Mouse (Mus musculus): ENCODE results near the gene Nebl.

Gene Nebl

GRCm38 (mm10) chr2:17623931-17624330 lies 107.3 kb downstream of the Nebl start:
- DNase-seq (ENCODE audit: low spot score) = peak; percentile 51

DNA sequence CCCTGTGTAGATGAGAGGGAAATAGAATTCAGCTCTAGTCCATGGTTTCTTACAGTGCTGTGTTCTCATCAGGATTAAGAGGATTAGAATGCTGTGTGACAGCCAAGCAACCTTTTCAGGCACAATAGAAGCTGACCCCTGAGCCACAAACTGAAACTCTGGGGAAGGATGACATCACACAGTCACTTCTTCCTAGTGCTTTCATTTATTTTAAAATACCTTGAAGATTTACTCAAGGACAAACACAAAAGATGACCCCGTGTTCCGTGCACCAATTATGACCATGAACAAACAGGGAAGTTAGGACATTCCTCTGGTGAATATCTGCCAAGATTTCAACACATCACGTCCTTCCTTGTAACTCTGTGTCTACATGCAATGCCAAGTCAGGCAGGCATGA lies 121.0 kb downstream of the Nebl start:
- peak; percentile 37 for DNase-seq (ENCODE audit: low spot score)

- no peak for DNase-seq (ENCODE audit: low spot score)
Observed at GRCm38 (mm10) chr2:17603573-17603972, 127.7 kb downstream of the Nebl start.

DNA sequence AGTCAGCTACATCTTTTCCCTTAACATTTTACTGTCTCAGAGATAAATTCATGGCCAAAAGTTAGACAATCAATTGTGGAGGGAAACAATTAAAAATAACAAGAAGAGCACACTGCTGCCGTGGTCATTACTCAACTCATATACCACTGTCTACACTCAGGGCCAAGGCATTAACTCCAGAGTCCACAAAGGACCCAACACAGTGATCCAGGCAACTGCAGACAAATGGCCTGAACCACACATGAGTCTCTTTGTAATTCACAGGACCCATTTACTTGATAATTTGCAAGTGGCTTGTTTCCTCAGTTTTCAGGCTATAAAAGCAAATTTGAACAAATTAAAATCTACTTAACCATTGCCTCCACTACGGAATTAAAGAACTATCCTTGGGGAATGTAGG lies 130.6 kb downstream of the Nebl start:
- no peak for DNase-seq (ENCODE audit: low spot score)

GRCm38 (mm10) chr2:17599860-17600259 lies 131.4 kb downstream of the Nebl start:
- DNase-seq (ENCODE audit: low spot score) = no peak

GRCm38 (mm10) chr2:17597932-17598331 lies 133.3 kb downstream of the Nebl start:
- no peak for DNase-seq (ENCODE audit: low spot score)

DNA sequence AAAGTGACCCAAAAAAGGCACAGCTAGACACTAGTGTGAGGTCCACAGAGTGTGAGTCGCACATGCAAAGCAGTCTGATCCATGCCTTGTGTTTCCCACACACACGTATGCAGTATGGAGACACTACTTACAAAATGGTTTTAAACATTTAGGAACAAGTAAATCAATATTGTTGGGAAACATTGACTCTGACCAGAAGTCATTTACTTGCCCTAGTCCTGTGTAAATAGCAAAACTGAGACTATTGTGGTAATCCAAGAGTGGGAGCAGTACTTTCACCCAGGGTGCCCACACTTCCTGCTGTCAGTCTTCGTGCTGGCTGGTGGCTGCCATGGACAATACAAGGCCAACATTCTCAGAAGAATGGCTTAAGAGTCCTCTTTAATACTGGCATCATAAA lies 141.6 kb downstream of the Nebl start:
- DNase-seq (ENCODE audit: low spot score) = no peak

- DNase-seq (ENCODE audit: low spot score) = no peak
Observed at GRCm38 (mm10) chr2:17585329-17585992, 145.8 kb downstream of the Nebl start.

DNA sequence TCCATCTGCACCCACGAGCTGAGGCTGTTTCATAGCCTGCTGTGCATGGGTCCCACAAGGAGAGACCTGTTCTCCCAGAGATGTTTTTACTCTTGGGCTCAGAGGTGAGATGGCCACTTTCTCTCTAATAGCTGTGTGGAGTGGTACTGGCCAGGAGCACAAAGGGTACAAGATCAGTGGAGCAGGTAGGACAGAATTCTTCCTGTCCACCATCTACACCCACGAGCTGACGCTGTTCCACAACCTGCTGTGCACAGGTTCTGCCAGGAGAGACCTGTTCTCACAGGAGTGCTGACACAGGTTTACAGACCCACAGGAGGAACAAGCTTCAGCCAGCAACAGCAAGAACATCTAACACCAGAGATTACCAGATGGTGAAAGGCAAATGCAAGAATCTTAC lies 155.6 kb downstream of the Nebl start:
- DNase-seq (ENCODE audit: low spot score) = no peak

DNA sequence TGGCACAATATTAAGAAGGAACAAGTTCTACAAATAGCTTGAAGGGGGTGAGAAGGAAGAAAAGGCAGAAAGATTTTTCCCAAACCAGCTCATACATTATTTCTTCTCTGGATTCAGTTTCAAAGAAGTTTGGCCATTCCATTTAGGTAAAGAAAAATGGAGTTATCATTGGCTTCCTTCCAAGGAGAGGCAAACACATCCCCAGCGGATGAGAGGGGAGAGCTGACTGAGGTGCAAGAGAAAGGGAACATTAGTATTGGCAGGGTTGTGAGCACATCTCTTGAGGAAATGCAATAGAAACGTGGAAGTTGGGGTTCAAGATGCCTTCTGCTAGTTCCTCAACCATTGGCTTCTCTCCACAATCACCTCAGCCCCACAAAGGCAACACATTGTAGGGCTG lies 159.5 kb downstream of the Nebl start:
- DNase-seq (ENCODE audit: low spot score) = no peak

- DNase-seq (ENCODE audit: low spot score) = no peak
Observed at GRCm38 (mm10) chr2:17558889-17559742, 172.1 kb downstream of the Nebl start.

DNA sequence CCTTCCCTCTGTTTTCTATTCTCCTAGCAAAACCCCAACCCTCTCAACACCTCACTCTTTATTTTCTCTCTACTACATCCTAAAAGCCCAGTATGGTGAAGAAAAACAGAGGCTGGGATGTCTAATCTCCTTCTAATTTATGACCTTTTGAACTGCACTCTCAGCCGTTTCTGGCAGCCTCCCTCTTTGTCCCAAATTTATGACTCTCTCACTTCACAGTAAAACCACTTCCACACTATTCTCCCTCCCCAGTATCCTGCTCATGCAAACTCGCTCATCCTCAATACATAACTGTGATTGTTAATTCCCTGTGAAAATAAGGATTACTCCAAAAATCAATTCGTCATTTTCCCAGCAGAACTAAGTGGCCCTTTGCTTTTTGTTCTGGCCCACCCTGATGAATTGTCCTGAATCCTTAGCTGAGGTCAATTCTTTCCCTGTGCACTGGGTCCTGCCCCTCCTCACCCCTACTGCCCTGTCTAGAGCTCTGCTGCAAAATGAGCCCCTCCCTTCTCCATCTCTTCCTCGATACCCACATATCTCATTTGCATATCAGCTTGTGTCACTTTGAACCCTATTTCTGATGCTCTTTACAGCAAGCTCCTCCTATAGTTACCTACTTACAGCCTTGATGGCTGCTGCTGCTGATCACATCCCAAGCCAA lies 181.2 kb downstream of the Nebl start:
- DNase-seq (ENCODE audit: low spot score) = no peak

DNA sequence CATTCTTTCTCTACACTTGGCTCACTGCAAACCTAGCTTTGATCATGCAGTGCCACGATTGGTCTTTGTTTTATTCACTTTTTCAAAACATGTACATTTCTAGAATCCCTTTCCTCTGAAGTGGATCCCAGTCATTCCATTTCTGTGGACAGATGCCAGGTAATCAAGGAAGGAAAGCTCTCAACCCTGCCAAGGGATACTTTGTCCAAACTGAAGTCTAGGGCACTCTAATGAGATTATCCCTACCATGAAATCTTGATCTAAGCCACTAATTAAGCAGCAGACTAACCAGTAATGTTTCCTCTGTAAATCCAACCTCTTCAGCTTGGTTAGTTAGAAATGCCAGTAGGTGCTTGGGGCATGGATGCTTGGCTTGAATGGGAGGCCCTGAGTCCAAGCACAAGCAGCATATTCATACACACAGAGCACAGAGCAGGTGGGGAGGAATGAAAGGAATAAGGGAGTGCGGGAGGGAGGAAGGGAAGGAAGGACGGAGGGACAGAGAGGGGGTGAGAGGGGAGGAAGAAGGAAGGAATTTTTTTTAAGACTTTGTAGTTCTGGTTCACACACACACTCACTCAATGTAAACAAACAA lies 184.8 kb downstream of the Nebl start:
- peak; percentile 28 for DNase-seq (ENCODE audit: low spot score)

GRCm38 (mm10) chr2:17539737-17540136 lies 191.5 kb downstream of the Nebl start:
- DNase-seq (ENCODE audit: low spot score) = peak; percentile 34

DNA sequence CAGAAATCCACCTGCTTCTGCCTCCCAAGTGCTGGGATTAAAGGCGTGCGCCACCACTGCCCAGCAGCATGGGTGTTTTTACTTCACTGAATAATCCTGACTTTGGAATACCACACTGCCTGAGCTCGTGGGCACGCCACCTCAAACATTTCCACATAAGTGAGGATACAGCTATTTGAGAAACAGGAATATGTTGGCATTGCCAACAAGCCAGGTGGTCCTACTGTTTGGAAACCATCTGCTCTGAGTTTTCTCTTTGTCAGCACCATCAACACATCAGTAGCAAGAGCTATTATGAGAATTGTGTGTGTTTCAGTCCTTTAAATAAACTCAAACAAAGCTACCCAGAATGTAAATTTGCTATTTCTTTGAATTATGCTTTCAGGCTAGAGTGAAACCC lies 192.8 kb downstream of the Nebl start:
- DNase-seq (ENCODE audit: low spot score) = no peak

DNA sequence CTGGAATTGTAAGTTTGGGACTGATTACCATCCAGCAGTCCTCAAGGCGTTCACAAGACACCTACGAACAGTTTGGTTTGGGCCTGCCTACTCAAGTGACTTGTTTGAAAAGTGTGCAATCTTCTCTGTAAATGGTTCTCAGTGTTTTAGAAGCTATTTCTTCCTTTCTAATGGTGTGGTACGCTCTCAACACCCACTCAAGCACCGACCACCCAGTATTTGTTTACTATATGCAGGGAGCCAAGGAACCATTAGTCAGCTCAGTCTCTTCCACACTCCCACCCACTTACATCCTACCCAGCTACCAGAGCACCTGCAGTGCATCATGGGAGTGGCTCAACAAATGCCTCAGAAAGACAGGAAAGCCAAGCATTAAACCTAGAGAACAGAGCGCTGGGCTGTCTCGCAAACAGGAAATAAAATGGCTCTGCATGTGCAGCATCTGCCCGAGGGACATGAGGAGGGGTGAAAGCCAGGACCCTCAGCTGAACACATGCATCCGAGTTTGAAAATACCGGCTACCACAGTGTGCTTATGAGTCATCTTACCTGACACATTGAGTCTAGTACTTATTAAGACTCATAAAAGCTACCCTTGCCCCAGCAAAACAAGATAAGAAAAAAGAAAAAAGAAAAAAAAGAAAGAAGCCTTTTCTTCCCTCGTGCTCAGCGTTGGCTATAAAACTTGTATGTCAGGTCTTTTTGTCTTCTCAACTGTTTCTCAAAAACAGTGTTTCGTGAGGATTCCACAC lies 199.7 kb downstream of the Nebl start:
- no peak for DNase-seq (ENCODE audit: low spot score)

GRCm38 (mm10) chr2:17525739-17526526 lies 205.3 kb downstream of the Nebl start:
- DNase-seq (ENCODE audit: low spot score) = no peak

- no peak for DNase-seq (ENCODE audit: low spot score)
Observed at GRCm38 (mm10) chr2:17525211-17525610, 206.1 kb downstream of the Nebl start.

DNA sequence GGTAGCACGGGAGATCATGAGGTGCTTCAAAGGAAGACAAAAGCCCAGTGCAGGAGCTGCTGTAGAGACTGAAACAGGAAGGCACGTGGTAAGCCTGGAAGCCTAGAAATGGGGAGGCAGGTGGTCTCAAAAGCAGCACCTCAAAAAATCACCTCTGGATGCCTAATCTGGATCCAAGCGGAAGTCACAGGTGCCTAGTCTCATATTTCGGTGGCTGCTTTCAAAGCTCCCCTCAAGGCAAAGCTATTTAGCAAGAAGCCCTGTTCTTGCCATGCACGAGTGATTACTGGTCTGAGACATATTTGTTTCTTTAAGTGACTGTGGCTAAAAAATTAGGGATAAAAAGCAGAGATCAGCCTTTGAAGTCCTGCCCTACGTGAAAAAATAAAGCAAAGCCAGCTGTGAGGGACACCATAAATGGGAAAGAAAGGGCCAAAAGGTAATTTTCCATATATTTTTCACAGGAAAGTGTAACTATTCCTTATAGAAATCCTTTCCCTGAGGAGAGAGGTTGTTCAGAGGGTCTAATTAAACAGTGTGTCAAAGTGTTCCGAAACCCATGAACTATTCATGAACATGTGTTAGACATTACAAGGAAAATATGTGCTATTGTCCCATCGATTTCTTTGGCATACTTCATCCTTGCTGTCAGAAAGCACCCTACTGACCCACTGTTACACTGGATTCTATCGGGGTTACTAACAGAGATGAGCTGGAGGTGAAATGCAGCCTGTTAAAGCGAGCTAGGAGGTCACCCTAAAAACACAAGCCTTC lies 206.9 kb downstream of the Nebl start:
- no peak for DNase-seq (ENCODE audit: low spot score)

GRCm38 (mm10) chr2:17523791-17524190 lies 207.5 kb downstream of the Nebl start:
- no peak for DNase-seq (ENCODE audit: low spot score)

Measured in lung, postnatal 25 days (tissue).